Mouse (Mus musculus): ENCODE data around the gene Hspa8.

GRCm38 (mm10) chr9:40780892-40781725 lies 19.7 kb upstream of the Hspa8 start:
- TF ChIP-seq CHD2 (IDR thresholded peaks at IDR 0.05; ENCODE audit: low read depth, low read length) (no peak), MAFK (IDR thresholded peaks at IDR 0.05; ENCODE audit: insufficient read depth, low read depth, low read length) (no peak), ZC3H11A (IDR thresholded peaks at IDR 0.05; ENCODE audit: borderline replicate concordance, low read depth, low read length) (no peak), HCFC1 (IDR thresholded peaks at IDR 0.05; ENCODE audit: borderline replicate concordance, insufficient read depth, low read length) (no peak), ZNF384 (IDR thresholded peaks at IDR 0.05; ENCODE audit: low read depth, low read length) (no peak)
